Mouse (Mus musculus): ENCODE data around the gene Polr1c. TPM values are rescaled to one million over a fixed set of nuclear protein-coding genes. Genes with fewer than 3 reads are reported as not detected.
A peak's percentile ranks its signal among the peaks of the same experiment; 100 is the strongest.

The Polr1c gene
- polyA plus RNA-seq, 1 experiment, result 125 TPM

DNA sequence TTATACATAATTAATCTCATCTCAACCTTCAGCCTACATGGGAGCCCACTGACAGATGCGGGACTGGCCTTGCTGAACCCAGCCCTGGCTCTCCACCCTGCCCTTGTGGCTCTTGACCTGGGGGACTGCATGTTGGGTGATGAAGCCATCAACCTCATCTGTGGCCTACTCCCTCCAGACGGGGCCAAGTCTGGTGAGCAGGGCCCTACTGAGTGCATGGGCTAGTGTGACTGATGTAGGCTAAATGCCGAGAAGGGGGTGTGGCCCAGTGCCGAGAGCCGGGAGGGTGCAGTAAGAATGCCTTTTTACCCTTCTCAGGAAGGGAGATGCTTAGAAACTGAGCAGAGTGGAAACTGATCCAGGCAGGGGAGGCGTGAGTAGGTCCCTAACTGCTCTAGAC is 7.3 kb upstream of the Polr1c start:
- Histone ChIP-seq H3K4me3 (ENCODE audit: insufficient read depth, poor library complexity, severe bottlenecking) (no peak overlapping the region), H3K79me2 (ENCODE audit: control insufficient read depth, insufficient read depth) (peaks cover 2% of the 10 kb centered on the region), H3K79me3 (ENCODE audit: low read depth) (no peaks in the 10 kb centered on the region), H3K27me3 (ENCODE audit: control insufficient read depth, insufficient read depth, insufficient read length) (no peaks in the 10 kb centered on the region), H3K36me3 (ENCODE audit: control insufficient read depth, insufficient read depth) (peaks cover 61% of the 10 kb centered on the region), H3ac (ENCODE audit: control insufficient read depth, insufficient read length, low read depth) (no peak overlapping the region)
- TF ChIP-seq MAX (IDR thresholded peaks at IDR 0.05) (no peak), CTCF (IDR thresholded peaks at IDR 0.05; ENCODE audit: control insufficient read depth, insufficient read depth, insufficient read length) (no peak), CEBPB (IDR thresholded peaks at IDR 0.05; ENCODE audit: low read depth) (no peak), FOSL1 (IDR thresholded peaks at IDR 0.05; ENCODE audit: insufficient read depth, low read length, poor library complexity, severe bottlenecking) (no peak), MYOD1 (IDR thresholded peaks at IDR 0.05; ENCODE audit: control insufficient read depth, insufficient read length, low read depth) (no peak), USF1 (IDR thresholded peaks at IDR 0.05; ENCODE audit: low read depth) (no peak), MYOG (IDR thresholded peaks at IDR 0.05; ENCODE audit: control insufficient read depth, extremely low read depth, insufficient read length) (no peak)

DNA sequence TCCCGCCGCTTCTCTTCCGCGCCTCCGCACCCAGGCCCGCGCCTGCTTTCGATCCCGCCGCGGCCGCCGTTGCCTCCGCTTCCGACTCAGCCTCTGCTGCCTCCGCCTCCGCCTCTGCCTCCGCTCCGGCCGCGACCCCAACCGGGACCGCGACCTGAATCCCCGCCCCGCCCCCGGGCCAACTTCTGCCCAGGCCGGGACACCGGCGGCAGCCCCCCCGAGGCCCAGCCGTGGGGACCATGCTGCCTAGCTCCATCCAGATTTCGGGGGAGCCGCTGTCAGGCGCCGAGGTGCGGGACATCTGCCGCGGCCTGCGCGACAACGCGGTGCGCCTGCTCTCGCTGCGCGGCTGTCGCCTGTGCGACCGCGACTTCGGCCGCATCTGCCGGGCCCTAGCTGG is 6.3 kb upstream of the Polr1c start:
- TF ChIP-seq CTCF (IDR thresholded peaks at IDR 0.05; ENCODE audit: control insufficient read depth, insufficient read depth, insufficient read length) (no peak), MAX (IDR thresholded peaks at IDR 0.05) (no peak), MYOD1 (IDR thresholded peaks at IDR 0.05; ENCODE audit: control insufficient read depth, insufficient read length, low read depth) (no peak), MYOG (IDR thresholded peaks at IDR 0.05; ENCODE audit: control insufficient read depth, extremely low read depth, insufficient read length) (no peak), FOSL1 (IDR thresholded peaks at IDR 0.05; ENCODE audit: insufficient read depth, low read length, poor library complexity, severe bottlenecking) (no peak), USF1 (IDR thresholded peaks at IDR 0.05; ENCODE audit: low read depth) (no peak), CEBPB (IDR thresholded peaks at IDR 0.05; ENCODE audit: low read depth) (no peak)
- H3K79me2 ChIP-seq (ENCODE audit: control insufficient read depth, insufficient read depth), result peaks cover 13% of the 10 kb centered on the region
- H3K36me3 ChIP-seq (ENCODE audit: control insufficient read depth, insufficient read depth), result peaks cover 61% of the 10 kb centered on the region

DNA sequence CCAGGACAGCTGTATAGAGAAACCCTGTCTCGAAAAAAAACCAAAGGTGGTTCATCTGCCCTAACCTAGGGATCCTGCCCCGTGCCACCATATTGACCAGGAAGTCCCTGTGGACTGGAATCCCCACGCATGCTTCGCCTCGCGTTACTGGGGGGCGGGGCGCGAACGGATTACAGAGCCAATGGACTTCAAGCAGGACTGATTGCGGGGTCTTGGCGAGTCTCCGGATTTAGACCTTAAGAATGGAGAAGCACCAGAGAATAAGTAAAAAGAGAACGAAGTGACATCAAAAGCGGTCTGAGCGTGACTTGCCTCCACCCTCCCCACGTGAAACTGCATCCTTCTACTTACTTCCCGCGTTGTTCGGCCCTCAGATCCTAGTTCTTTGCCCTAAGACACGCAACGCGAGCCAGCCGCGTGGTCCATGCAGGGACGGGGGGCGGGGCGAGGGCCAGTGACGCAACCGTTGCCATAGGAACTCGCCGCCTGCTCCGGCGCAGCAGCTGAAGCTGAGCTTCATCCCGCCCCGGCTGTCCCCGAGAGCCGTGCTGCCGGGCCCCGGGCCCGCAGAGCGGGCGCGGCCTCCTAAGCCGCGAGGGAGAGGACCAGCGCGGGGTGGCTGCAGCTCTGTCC is 5.7 kb upstream of the Polr1c start, which contains the start of gene Lrrc73:
Gene Lrrc73 (plus strand): TSS at position 80 of the 633 bp plus-strand sequence.
- Histone ChIP-seq H3K79me2 (ENCODE audit: control insufficient read depth, insufficient read depth) (peaks cover 18% of the 10 kb centered on the region), H3ac (ENCODE audit: control insufficient read depth, insufficient read length, low read depth) (peak within 1 kb of the TSS; percentile 76), H3K27me3 (ENCODE audit: control insufficient read depth, insufficient read depth, insufficient read length) (no peaks in the 10 kb centered on the region), H3K4me3 (ENCODE audit: insufficient read depth, poor library complexity, severe bottlenecking) (peak within 1 kb of the TSS; percentile 32), H3K36me3 (ENCODE audit: control insufficient read depth, insufficient read depth) (peaks cover 59% of the 10 kb centered on the region), H3K79me3 (ENCODE audit: low read depth) (peaks cover 8% of the 10 kb centered on the region)
- TF ChIP-seq MYOD1 (IDR thresholded peaks at IDR 0.05; ENCODE audit: control insufficient read depth, insufficient read length, low read depth), result peak; percentile 19
- peak; percentile 95 for TF ChIP-seq MAX (IDR thresholded peaks at IDR 0.05)
- TF ChIP-seq CEBPB (IDR thresholded peaks at IDR 0.05; ENCODE audit: low read depth), result peak; percentile 64
- TF ChIP-seq MYOG (IDR thresholded peaks at IDR 0.05; ENCODE audit: control insufficient read depth, extremely low read depth, insufficient read length), result no peak

More for the DNA sequence above, 6.3 kb upstream of the Polr1c start:
- Histone ChIP-seq H3K4me3 (ENCODE audit: insufficient read depth, poor library complexity, severe bottlenecking) (peak overlapping the region; percentile 32), H3K27me3 (ENCODE audit: control insufficient read depth, insufficient read depth, insufficient read length) (no peaks in the 10 kb centered on the region), H3ac (ENCODE audit: control insufficient read depth, insufficient read length, low read depth) (peak overlapping the region; percentile 76), H3K79me3 (ENCODE audit: low read depth) (peaks cover 2% of the 10 kb centered on the region)

DNA sequence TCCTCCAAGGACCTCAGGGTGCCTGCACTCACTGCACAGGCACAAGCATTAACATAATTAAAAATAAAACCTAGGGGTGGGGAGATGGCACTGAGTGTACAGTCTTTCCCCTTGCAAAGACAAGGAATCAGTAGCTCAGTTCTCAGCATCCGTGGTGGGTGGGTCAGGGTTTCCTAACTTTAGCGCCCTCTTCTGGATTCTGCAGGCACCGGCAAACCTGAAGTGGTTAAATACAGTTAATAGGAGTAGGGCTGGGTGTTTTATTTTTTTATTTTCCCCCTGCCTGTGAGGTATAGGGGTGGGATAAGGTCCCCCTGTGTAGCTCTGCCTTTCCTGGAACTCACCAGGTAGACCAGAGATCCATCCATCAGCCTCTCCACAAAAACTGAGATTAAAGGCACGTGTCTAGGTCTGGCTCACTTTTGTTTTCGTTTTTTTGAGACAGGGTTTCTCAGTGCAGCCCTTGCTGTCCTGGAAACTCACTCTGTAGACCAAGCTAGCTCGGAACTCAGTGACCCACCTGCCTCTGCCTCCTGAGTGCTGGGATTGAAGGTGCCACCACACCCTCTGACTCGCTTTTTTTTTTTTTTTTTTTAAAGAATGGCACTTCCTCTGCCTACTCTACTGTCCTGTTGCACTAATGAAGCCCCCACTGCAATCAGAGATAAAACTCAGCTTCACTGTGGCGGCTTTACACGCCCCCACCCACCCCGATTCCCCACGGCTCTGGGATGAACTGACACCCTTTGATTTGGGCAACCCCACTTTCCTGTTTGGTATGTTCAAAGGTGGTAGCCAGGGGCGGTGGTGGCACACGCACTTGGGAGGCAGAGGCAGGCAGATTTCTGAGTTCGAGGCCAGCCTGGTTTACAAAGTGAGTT is 5.0 kb upstream of the Polr1c start:
- H3K4me3 ChIP-seq (ENCODE audit: insufficient read depth, poor library complexity, severe bottlenecking), result peak overlapping the region; percentile 32
- no peak overlapping the region for H3ac ChIP-seq (ENCODE audit: control insufficient read depth, insufficient read length, low read depth)
- no peaks in the 10 kb centered on the region for H3K27me3 ChIP-seq (ENCODE audit: control insufficient read depth, insufficient read depth, insufficient read length)
- peaks cover 51% of the 10 kb centered on the region for H3K36me3 ChIP-seq (ENCODE audit: control insufficient read depth, insufficient read depth)
- TF ChIP-seq MAX (IDR thresholded peaks at IDR 0.05) (no peak), MYOG (IDR thresholded peaks at IDR 0.05; ENCODE audit: control insufficient read depth, extremely low read depth, insufficient read length) (no peak), USF1 (IDR thresholded peaks at IDR 0.05; ENCODE audit: low read depth) (no peak), CTCF (IDR thresholded peaks at IDR 0.05; ENCODE audit: control insufficient read depth, insufficient read depth, insufficient read length) (no peak), FOSL1 (IDR thresholded peaks at IDR 0.05; ENCODE audit: insufficient read depth, low read length, poor library complexity, severe bottlenecking) (no peak), MYOD1 (IDR thresholded peaks at IDR 0.05; ENCODE audit: control insufficient read depth, insufficient read length, low read depth) (no peak), CEBPB (IDR thresholded peaks at IDR 0.05; ENCODE audit: low read depth) (no peak)
- H3K79me2 ChIP-seq (ENCODE audit: control insufficient read depth, insufficient read depth), result peaks cover 26% of the 10 kb centered on the region
- H3K79me3 ChIP-seq (ENCODE audit: low read depth), result peaks cover 12% of the 10 kb centered on the region

DNA sequence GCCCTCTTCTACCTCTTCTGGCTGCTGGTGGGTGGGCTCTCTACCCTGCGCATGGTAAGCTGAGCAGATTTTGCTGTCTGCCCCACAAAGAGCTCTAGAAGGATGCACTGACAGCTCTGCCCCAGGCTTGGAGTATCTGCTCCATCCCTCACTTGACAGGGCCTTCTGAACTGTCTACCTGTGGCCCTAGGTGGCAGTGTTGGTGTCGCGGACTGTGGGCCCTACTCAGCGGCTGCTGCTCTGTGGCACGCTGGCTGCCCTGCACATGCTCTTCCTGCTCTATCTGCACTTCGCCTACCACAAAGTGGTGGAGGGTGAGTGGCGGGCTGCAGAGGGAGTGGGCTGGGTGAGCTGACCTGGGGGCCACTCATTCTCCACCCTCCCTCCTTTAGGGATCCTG is 3.3 kb upstream of the Polr1c start:
- no peak overlapping the region for H3K4me3 ChIP-seq (ENCODE audit: insufficient read depth, poor library complexity, severe bottlenecking)
- H3K36me3 ChIP-seq (ENCODE audit: control insufficient read depth, insufficient read depth), result peaks cover 43% of the 10 kb centered on the region

More for the DNA sequence above, 3.3 kb upstream of the Polr1c start:
- Histone ChIP-seq H3K27me3 (ENCODE audit: control insufficient read depth, insufficient read depth, insufficient read length) (no peaks in the 10 kb centered on the region), H3ac (ENCODE audit: control insufficient read depth, insufficient read length, low read depth) (no peak overlapping the region), H3K79me3 (ENCODE audit: low read depth) (peaks cover 27% of the 10 kb centered on the region), H3K79me2 (ENCODE audit: control insufficient read depth, insufficient read depth) (peaks cover 42% of the 10 kb centered on the region)
- TF ChIP-seq USF1 (IDR thresholded peaks at IDR 0.05; ENCODE audit: low read depth) (no peak), CEBPB (IDR thresholded peaks at IDR 0.05; ENCODE audit: low read depth) (no peak), MYOD1 (IDR thresholded peaks at IDR 0.05; ENCODE audit: control insufficient read depth, insufficient read length, low read depth) (no peak), CTCF (IDR thresholded peaks at IDR 0.05; ENCODE audit: control insufficient read depth, insufficient read depth, insufficient read length) (no peak), MAX (IDR thresholded peaks at IDR 0.05) (no peak), MYOG (IDR thresholded peaks at IDR 0.05; ENCODE audit: control insufficient read depth, extremely low read depth, insufficient read length) (no peak), FOSL1 (IDR thresholded peaks at IDR 0.05; ENCODE audit: insufficient read depth, low read length, poor library complexity, severe bottlenecking) (no peak)

Measured in C2C12 (cell line).